Mouse (Mus musculus) gastrocnemius, postnatal 25 days (tissue): ENCODE measurements at regions not wholly inside any gene's neighbourhood (a gene's known extent, or its start where the extent isn't known, plus 50 kb on each side); places are given as distances from the start of the nearest gene placed in this dataset.

Experiments
- DNase-seq: peaks from one replicate; pipeline ENCODE4 v3.0.0; 2022

GRCm38 (mm10) chr10:44945205-44945725 is 121.7 kb upstream of the Prep start:
- no peak for DNase-seq

- DNase-seq = no peak
Observed at GRCm38 (mm10) chr10:44939403-44939802, 127.6 kb upstream of the Prep start.

- DNase-seq = no peak
Observed at GRCm38 (mm10) chr10:44936976-44937500, 130.0 kb upstream of the Prep start.

- DNase-seq = no peak
Observed at GRCm38 (mm10) chr10:44930796-44931195, 136.2 kb upstream of the Prep start.

- DNase-seq = no peak
Observed at GRCm38 (mm10) chr10:44913751-44914388, 153.1 kb upstream of the Prep start.

- no peak for DNase-seq
Observed at GRCm38 (mm10) chr10:44904520-44904919, 162.5 kb upstream of the Prep start.

- no peak for DNase-seq
Observed at GRCm38 (mm10) chr10:44901203-44901602, 165.8 kb upstream of the Prep start.

- no peak for DNase-seq
Observed at GRCm38 (mm10) chr10:44892124-44892523, 174.9 kb upstream of the Prep start.

- DNase-seq = no peak
Observed at GRCm38 (mm10) chr10:44887081-44887683, 179.8 kb upstream of the Prep start.

GRCm38 (mm10) chr10:44881967-44882366 is 185.0 kb upstream of the Prep start:
- no peak for DNase-seq

GRCm38 (mm10) chr10:44877076-44877663 is 189.8 kb upstream of the Prep start:
- DNase-seq = no peak

- DNase-seq = no peak
Observed at GRCm38 (mm10) chr10:44873642-44874285, 193.2 kb upstream of the Prep start.

GRCm38 (mm10) chr10:44864191-44864747 is 202.7 kb upstream of the Prep start:
- DNase-seq = no peak

- no peak for DNase-seq
Observed at GRCm38 (mm10) chr10:44862360-44862674, 204.7 kb upstream of the Prep start.

GRCm38 (mm10) chr10:44861671-44862359 is 205.2 kb upstream of the Prep start:
- no peak for DNase-seq

- no peak for DNase-seq
Observed at GRCm38 (mm10) chr10:44857444-44857843, 209.6 kb upstream of the Prep start.

- no peak for DNase-seq
Observed at GRCm38 (mm10) chr10:44854109-44854508, 212.9 kb upstream of the Prep start.

- no peak for DNase-seq
Observed at GRCm38 (mm10) chr10:44849016-44849415, 218.0 kb upstream of the Prep start.

GRCm38 (mm10) chr10:44846765-44847164 is 220.2 kb upstream of the Prep start:
- DNase-seq = no peak

GRCm38 (mm10) chr10:44846149-44846548 is 220.9 kb upstream of the Prep start:
- DNase-seq = no peak

- no peak for DNase-seq
Observed at GRCm38 (mm10) chr10:44840449-44840848, 226.6 kb upstream of the Prep start.

- no peak for DNase-seq
Observed at GRCm38 (mm10) chr10:44832455-44832854, 234.5 kb upstream of the Prep start.
